8 mouse cellular contexts compared by ENCODE assay signal in the genomic region with DNA sequence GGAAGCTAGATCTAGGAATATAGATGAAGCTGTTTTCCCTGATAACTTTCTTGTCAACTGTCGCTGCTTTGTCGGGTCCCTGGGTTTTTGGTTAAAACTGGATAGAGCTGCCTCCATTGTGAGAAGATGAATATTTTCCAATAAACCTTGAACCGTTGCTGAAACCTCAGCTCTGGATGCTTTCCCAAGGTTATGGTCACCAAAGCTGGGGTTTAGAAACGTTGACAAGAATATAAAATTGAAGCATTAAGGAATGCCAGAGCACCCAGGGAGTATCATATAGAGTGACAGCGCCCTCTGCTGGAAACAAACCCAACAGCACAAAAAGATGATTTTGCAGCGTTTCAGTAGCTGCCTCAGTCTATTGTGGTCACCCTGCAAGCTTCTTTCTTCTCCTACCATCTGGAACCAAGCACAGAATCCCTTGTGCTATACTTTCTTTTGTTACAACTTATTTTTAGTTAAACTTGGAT.
A peak's percentile ranks its signal among the peaks of the same experiment; 100 is the strongest.
DNase-seq lines count a peak whose midpoint lies in the region; ATAC-seq and TF ChIP-seq lines count a peak whose summit lies in the region.

No protein-coding gene starts in this region.

- peak; percentile 70 for TF ChIP-seq CTCF in intestine, postnatal 0 days (IDR thresholded peaks at IDR 0.05; ENCODE audit: low read depth)

- WGBS in embryonic facial prominence, embryonic 14.5 days = 37% methylated on average over 6 of the region's 6 CpGs
- 37% methylated on average over 6 of the region's 6 CpGs for WGBS in intestine, postnatal 0 days
- 53% methylated on average over 6 of the region's 6 CpGs for WGBS in limb, embryonic 10.5 days

- ATAC-seq in embryonic facial prominence, embryonic 14.5 days (ENCODE audit: low read depth) = peak; percentile 26
- no peak for ATAC-seq in intestine, postnatal 0 days

- peak overlapping the region; percentile 34 for H3K4me2 ChIP-seq in embryonic facial prominence, embryonic 14.5 days (ENCODE audit: low read depth, low read length)
- peak overlapping the region; percentile 30; the same call in 1 of the 2 replicates for H3K4me2 ChIP-seq in intestine, postnatal 0 days (replicated peaks; ENCODE audit: low read depth)

- peak overlapping the region; percentile 67 for H3K27ac ChIP-seq in embryonic facial prominence, embryonic 14.5 days (replicated peaks; ENCODE audit: low read depth, low read length)
- H3K27ac ChIP-seq in intestine, postnatal 0 days (ENCODE audit: low read depth, low read length) = no peak overlapping the region
- H3K27ac ChIP-seq in limb, embryonic 10.5 days = no peak overlapping the region

- no peaks in the 10 kb centered on the region for H3K9me3 ChIP-seq in embryonic facial prominence, embryonic 14.5 days (ENCODE audit: control insufficient read depth, low read length)
- H3K9me3 ChIP-seq in intestine, postnatal 0 days (ENCODE audit: control insufficient read depth) = no peaks in the 10 kb centered on the region
- H3K9me3 ChIP-seq in limb, embryonic 10.5 days (replicated peaks) = no peaks in the 10 kb centered on the region

- peak overlapping the region; percentile 19; the same call in 1 of the 2 replicates for H3K9ac ChIP-seq in embryonic facial prominence, embryonic 14.5 days (ENCODE audit: low read depth, low read length)
- no peak overlapping the region for H3K9ac ChIP-seq in intestine, postnatal 0 days (ENCODE audit: low read depth, low read length)

- DNase-seq in heart, adult 8-10 months (ENCODE audit: low spot score) = peak; percentile 6
- DNase-seq in heart, adult 9 months (ENCODE audit: low spot score in 2 of 2) = no peak
- DNase-seq in adrenal gland, adult 8-10 months = peak; percentile 20
- peak; percentile 60 for DNase-seq in embryonic facial prominence, embryonic 14.5 days (ENCODE audit: low spot score)
- DNase-seq in limb, embryonic 10.5 days (ENCODE audit: low spot score) = peak; percentile 54
- DNase-seq in retina, embryonic 14.5 days (ENCODE audit: low spot score) = peak; percentile 68
- DNase-seq in B cell, adult 2 months = no peak

- no peak overlapping the region for H3K4me3 ChIP-seq in embryonic facial prominence, embryonic 14.5 days (ENCODE audit: low read depth, low read length)
- no peak overlapping the region for H3K4me3 ChIP-seq in intestine, postnatal 0 days (ENCODE audit: low read depth, low read length)
- H3K4me3 ChIP-seq in limb, embryonic 10.5 days = no peak overlapping the region

- H3K36me3 ChIP-seq in embryonic facial prominence, embryonic 14.5 days (ENCODE audit: control insufficient read depth, insufficient read depth, low read length) = no peaks in the 10 kb centered on the region
- no peaks in the 10 kb centered on the region for H3K36me3 ChIP-seq in intestine, postnatal 0 days (ENCODE audit: control insufficient read depth, insufficient read depth)
- H3K36me3 ChIP-seq in limb, embryonic 10.5 days = no peaks in the 10 kb centered on the region

- peaks cover 11% of the 10 kb centered on the region for H3K4me1 ChIP-seq in embryonic facial prominence, embryonic 14.5 days (ENCODE audit: control insufficient read depth, insufficient read depth, low read length)
- H3K4me1 ChIP-seq in intestine, postnatal 0 days (replicated peaks; ENCODE audit: control insufficient read depth, insufficient read depth, low read length) = no peaks in the 10 kb centered on the region
- H3K4me1 ChIP-seq in limb, embryonic 10.5 days = no peaks in the 10 kb centered on the region

- no peaks in the 10 kb centered on the region for H3K27me3 ChIP-seq in embryonic facial prominence, embryonic 14.5 days (replicated peaks; ENCODE audit: control insufficient read depth, insufficient read depth, low read length)
- no peaks in the 10 kb centered on the region for H3K27me3 ChIP-seq in intestine, postnatal 0 days (replicated peaks; ENCODE audit: control insufficient read depth, insufficient read depth, low read length)
- 0 out of 2 replicates have a peak, but pooled peaks cover 2% of the 10 kb centered on the region for H3K27me3 ChIP-seq in limb, embryonic 10.5 days (ENCODE audit: low read depth, poor library complexity, severe bottlenecking)

Comparison
In these comparisons a context has a peak if more than half of its experiments do, and no peak if none do; other contexts are left out.
1. DNase-seq: peak in heart, adult 8-10 months (single experiment), adrenal gland, adult 8-10 months (single experiment), embryonic facial prominence, embryonic 14.5 days (single experiment), limb, embryonic 10.5 days (single experiment) and retina, embryonic 14.5 days (single experiment); none in heart, adult 9 months (0 of 2) and B cell, adult 2 months (0 of 2).